Mouse (Mus musculus): ENCODE data around the gene Pim3.

GRCm38 (mm10) chr15:88850146-88850826 lies 11.7 kb upstream of the Pim3 start:
- TF ChIP-seq POLR2A (IDR thresholded peaks at IDR 0.05; ENCODE audit: borderline replicate concordance, extremely low read depth, low read depth, low read length) (no peak; the same call in 1 of the 2 replicates), CTCF (IDR thresholded peaks at IDR 0.05; ENCODE audit: insufficient read depth, low read length) (no peak)

Data from lung, adult 2 months (tissue).